ENCODE assay signal across 19 mouse cellular contexts in the genomic region with DNA sequence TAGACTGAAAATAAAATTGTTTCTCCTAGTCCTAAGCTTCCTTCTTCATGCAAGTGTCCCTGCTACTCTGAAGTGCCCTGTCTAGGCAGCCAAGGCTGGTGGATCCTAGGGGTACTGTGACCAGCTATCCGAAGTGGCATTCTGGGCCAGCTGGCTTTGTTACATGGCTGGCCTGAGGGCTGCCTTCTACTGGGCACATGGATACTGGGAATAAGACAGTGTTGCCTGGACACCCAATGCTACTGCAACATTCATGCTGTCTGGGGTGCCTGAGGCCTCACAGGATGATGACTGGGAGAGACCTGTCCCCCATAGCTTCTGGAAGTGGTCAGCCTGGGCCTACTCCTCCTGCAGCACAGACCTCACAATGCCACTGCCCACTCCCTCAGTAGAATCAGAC. TPM values are rescaled to one million over a fixed set of nuclear protein-coding genes. Genes with fewer than 3 reads are reported as not detected.
A peak's percentile ranks its signal among the peaks of the same experiment; 100 is the strongest.
DNase-seq lines count a peak whose midpoint lies in the region; ATAC-seq and TF ChIP-seq lines count a peak whose summit lies in the region.
"Had no signal": no experiment of that assay in that cellular context is flagged by ENCODE, and none has a peak within 500 bp of the region (broad histone marks: within the 10 kb centered on the region; RNA-seq: fewer than 3 reads in every experiment).

No protein-coding gene starts in this region.

- no peak overlapping the region for H3K4me3 ChIP-seq in hindbrain, postnatal 0 days (ENCODE audit: low read length)
- no peak overlapping the region for H3K4me3 ChIP-seq in hindbrain, embryonic 13.5 days
- H3K4me3 ChIP-seq in midbrain, embryonic 11.5 days (ENCODE audit: low read depth, low read length): no peak overlapping the region
- no peak overlapping the region for H3K4me3 ChIP-seq in midbrain, embryonic 10.5 days
- H3K4me3 ChIP-seq in forebrain, embryonic 11.5 days (ENCODE audit: low read depth, low read length): no peak overlapping the region
- H3K4me3 ChIP-seq: embryonic facial prominence, embryonic 12.5 days; forebrain, embryonic 12.5 days; heart, embryonic 12.5 days had no signal

- H3K27ac ChIP-seq in hindbrain, postnatal 0 days: no peak overlapping the region
- no peak overlapping the region for H3K27ac ChIP-seq in hindbrain, embryonic 13.5 days
- H3K27ac ChIP-seq in midbrain, embryonic 11.5 days (ENCODE audit: low read depth, low read length): no peak overlapping the region
- no peak overlapping the region for H3K27ac ChIP-seq in midbrain, embryonic 10.5 days (replicated peaks)
- no peak overlapping the region for H3K27ac ChIP-seq in forebrain, embryonic 11.5 days (ENCODE audit: low read depth, low read length)
- H3K27ac ChIP-seq: embryonic facial prominence, embryonic 12.5 days; forebrain, embryonic 12.5 days had no signal

- DNase-seq in hindbrain, postnatal 0 days (ENCODE audit: low spot score): peak; percentile 15
- DNase-seq in midbrain, embryonic 11.5 days (ENCODE audit: low spot score, missing footprints): peak; percentile 47
- no peak for DNase-seq in midbrain, embryonic 10.5 days (ENCODE audit: low spot score)
- DNase-seq in cerebellum, adult 9-11 months: peak; percentile 69
- peak; percentile 47 to 49 for DNase-seq in cerebellum, postnatal 36 days
- DNase-seq in urinary bladder, adult 18-20 months (ENCODE audit: low spot score in 2 of 2): no peak
- no peak for DNase-seq in forebrain, embryonic 11.5 days (ENCODE audit: low spot score)
- DNase-seq: adrenal gland, postnatal 10 days; forebrain, postnatal 0 days; gastrocnemius, postnatal 14 days; heart, postnatal 36 days; kidney, adult 11 months had no signal

- TF ChIP-seq CTCF in hindbrain, postnatal 0 days (IDR thresholded peaks at IDR 0.05; ENCODE audit: low read depth): no peak

- H3K27me3 ChIP-seq in hindbrain, postnatal 0 days (ENCODE audit: insufficient read depth, low read length): no peaks in the 10 kb centered on the region
- H3K27me3 ChIP-seq in hindbrain, embryonic 13.5 days: 0 out of 2 replicates have a peak, but pooled peaks cover 4% of the 10 kb centered on the region
- no peaks in the 10 kb centered on the region for H3K27me3 ChIP-seq in midbrain, embryonic 11.5 days (ENCODE audit: control insufficient read depth, insufficient read depth, low read length)
- H3K27me3 ChIP-seq in midbrain, embryonic 10.5 days (ENCODE audit: low read depth, poor library complexity, severe bottlenecking): no peaks in the 10 kb centered on the region
- no peaks in the 10 kb centered on the region for H3K27me3 ChIP-seq in forebrain, embryonic 11.5 days (ENCODE audit: control insufficient read depth, insufficient read depth, low read length)
- H3K27me3 ChIP-seq: embryonic facial prominence, embryonic 12.5 days; forebrain, embryonic 12.5 days; heart, embryonic 12.5 days had no signal

- no peaks in the 10 kb centered on the region for H3K9me3 ChIP-seq in hindbrain, postnatal 0 days (ENCODE audit: low read length)
- no peaks in the 10 kb centered on the region for H3K9me3 ChIP-seq in hindbrain, embryonic 13.5 days
- no peaks in the 10 kb centered on the region for H3K9me3 ChIP-seq in midbrain, embryonic 11.5 days (ENCODE audit: control insufficient read depth, low read length)
- H3K9me3 ChIP-seq in midbrain, embryonic 10.5 days (replicated peaks): no peaks in the 10 kb centered on the region
- no peaks in the 10 kb centered on the region for H3K9me3 ChIP-seq in forebrain, embryonic 11.5 days (ENCODE audit: control insufficient read depth, low read length)
- H3K9me3 ChIP-seq: embryonic facial prominence, embryonic 12.5 days; forebrain, embryonic 12.5 days; G1E; heart, embryonic 12.5 days had no signal

- H3K4me2 ChIP-seq in hindbrain, postnatal 0 days (ENCODE audit: low read depth, low read length): no peak overlapping the region
- H3K4me2 ChIP-seq in hindbrain, embryonic 13.5 days: no peak overlapping the region
- H3K4me2 ChIP-seq in midbrain, embryonic 11.5 days: no peak overlapping the region
- no peak overlapping the region for H3K4me2 ChIP-seq in forebrain, embryonic 11.5 days (ENCODE audit: low read depth, low read length, severe bottlenecking)
- H3K4me2 ChIP-seq: embryonic facial prominence, embryonic 12.5 days; forebrain, embryonic 12.5 days; heart, embryonic 12.5 days had no signal

- no peak for ATAC-seq in hindbrain, postnatal 0 days
- no peak for ATAC-seq in hindbrain, embryonic 13.5 days (ENCODE audit: low FRiP score)
- no peak for ATAC-seq in midbrain, embryonic 11.5 days (ENCODE audit: low FRiP score)
- no peak for ATAC-seq in forebrain, embryonic 11.5 days (replicated peaks; ENCODE audit: low FRiP score)
- ATAC-seq: forebrain, postnatal 0 days; hindbrain, embryonic 16.5 days had no signal

- H3K9ac ChIP-seq in hindbrain, postnatal 0 days (replicated peaks; ENCODE audit: low read length): no peak overlapping the region
- H3K9ac ChIP-seq in hindbrain, embryonic 13.5 days: no peak overlapping the region
- H3K9ac ChIP-seq in midbrain, embryonic 11.5 days (ENCODE audit: low read length): no peak overlapping the region
- no peak overlapping the region for H3K9ac ChIP-seq in forebrain, embryonic 11.5 days (ENCODE audit: low read length)
- H3K9ac ChIP-seq: embryonic facial prominence, embryonic 12.5 days; forebrain, embryonic 12.5 days; forebrain, postnatal 0 days; heart, embryonic 12.5 days had no signal

- H3K36me3 ChIP-seq in hindbrain, postnatal 0 days (ENCODE audit: insufficient read depth, low read length): peaks cover 45% of the 10 kb centered on the region
- peaks cover 81% of the 10 kb centered on the region for H3K36me3 ChIP-seq in hindbrain, embryonic 13.5 days
- peaks cover 5% of the 10 kb centered on the region; the same call in 1 of the 2 replicates for H3K36me3 ChIP-seq in midbrain, embryonic 11.5 days (ENCODE audit: control insufficient read depth, insufficient read depth, low read length)
- H3K36me3 ChIP-seq in midbrain, embryonic 10.5 days: peaks cover 75% of the 10 kb centered on the region
- peaks cover 5% of the 10 kb centered on the region; the same call in 1 of the 2 replicates for H3K36me3 ChIP-seq in forebrain, embryonic 11.5 days (ENCODE audit: control insufficient read depth, insufficient read depth, low read length)

- H3K4me1 ChIP-seq in hindbrain, postnatal 0 days (ENCODE audit: insufficient read depth, low read length): peaks cover 5% of the 10 kb centered on the region; the same call in 1 of the 2 replicates
- H3K4me1 ChIP-seq in hindbrain, embryonic 13.5 days (replicated peaks): peaks cover 19% of the 10 kb centered on the region
- peaks cover 6% of the 10 kb centered on the region; the same call in 1 of the 2 replicates for H3K4me1 ChIP-seq in midbrain, embryonic 11.5 days (ENCODE audit: control insufficient read depth, insufficient read depth, low read length)
- H3K4me1 ChIP-seq in midbrain, embryonic 10.5 days: peaks cover 25% of the 10 kb centered on the region
- H3K4me1 ChIP-seq in forebrain, embryonic 11.5 days (replicated peaks; ENCODE audit: control insufficient read depth, insufficient read depth, low read length): peaks cover 9% of the 10 kb centered on the region

- 79% methylated on average over 1 of the region's 1 CpGs for WGBS in hindbrain, postnatal 0 days
- 87% methylated on average over 1 of the region's 1 CpGs for WGBS in hindbrain, embryonic 13.5 days
- 96% methylated on average over 1 of the region's 1 CpGs for WGBS in midbrain, embryonic 11.5 days
- 93% methylated on average over 1 of the region's 1 CpGs for WGBS in midbrain, embryonic 10.5 days
- 100% methylated on average over 1 of the region's 1 CpGs for WGBS in forebrain, embryonic 11.5 days

RNA-seq across cellular contexts. Expression of a gene that starts 4.4 kb away (rescaled TPM):
- total RNA-seq in hindbrain, postnatal 0 days (2014; rRNA removed): 18.2 and 20.8 TPM in 2 replicates
- 32.8 and 37.6 TPM in 2 replicates for polyA plus RNA-seq in hindbrain, postnatal 0 days (2015; fragmentation: Nextera tagmentation; extraction: Ambion mirVana)
- 7.0 and 7.8 TPM in 2 replicates for polyA plus RNA-seq in hindbrain, embryonic 13.5 days (2015; fragmentation: Nextera tagmentation; extraction: Ambion mirVana)
- polyA plus RNA-seq in midbrain, embryonic 11.5 days (2014; fragmentation: Nextera tagmentation; extraction: Ambion mirVana): 4.8 and 5.4 TPM in 2 replicates
- 6.4 and 8.1 TPM in 2 replicates for polyA plus RNA-seq in midbrain, embryonic 10.5 days (2016; fragmentation: Nextera tagmentation; extraction: Ambion mirVana)
- polyA plus RNA-seq in forebrain, embryonic 11.5 days (2014; fragmentation: Nextera tagmentation; extraction: Ambion mirVana): 5.3 and 7.9 TPM in 2 replicates
- total RNA-seq: granulocyte monocyte progenitor cell, adult 5-6 weeks had no signal

RNA-seq across cellular contexts. Expression of a gene that starts 31.6 kb away (rescaled TPM):
- total RNA-seq in hindbrain, postnatal 0 days (2014; rRNA removed): 62.4 and 67.4 TPM in 2 replicates
- 21.7 and 23.8 TPM in 2 replicates for polyA plus RNA-seq in hindbrain, postnatal 0 days (2015; fragmentation: Nextera tagmentation; extraction: Ambion mirVana)
- 23.8 and 27.2 TPM in 2 replicates for polyA plus RNA-seq in hindbrain, embryonic 13.5 days (2015; fragmentation: Nextera tagmentation; extraction: Ambion mirVana)
- polyA plus RNA-seq in midbrain, embryonic 11.5 days (2014; fragmentation: Nextera tagmentation; extraction: Ambion mirVana): 41.1 and 46.5 TPM in 2 replicates
- 47.3 and 52.2 TPM in 2 replicates for polyA plus RNA-seq in midbrain, embryonic 10.5 days (2016; fragmentation: Nextera tagmentation; extraction: Ambion mirVana)
- polyA plus RNA-seq in forebrain, embryonic 11.5 days (2014; fragmentation: Nextera tagmentation; extraction: Ambion mirVana): 61.1 and 69.1 TPM in 2 replicates

Comparison
In these comparisons a context has a peak if more than half of its experiments do, and no peak if none do; other contexts are left out.
1. DNase-seq: peak in hindbrain, postnatal 0 days (single experiment), midbrain, embryonic 11.5 days (single experiment), cerebellum, adult 9-11 months (single experiment) and cerebellum, postnatal 36 days (2 of 2); none in midbrain, embryonic 10.5 days (single experiment), urinary bladder, adult 18-20 months (0 of 2) and forebrain, embryonic 11.5 days (single experiment).